Mouse (Mus musculus): ENCODE data around the gene Mesp1. TPM values are rescaled to one million over a fixed set of nuclear protein-coding genes. Genes with fewer than 3 reads are reported as not detected.
A peak's percentile ranks its signal among the peaks of the same experiment; 100 is the strongest.

Gene Mesp1
- polyA plus RNA-seq (2016; fragmentation: Nextera tagmentation; extraction: Ambion mirVana) = 0.10 TPM in 1 of 2 replicates, not detected in the other

DNA sequence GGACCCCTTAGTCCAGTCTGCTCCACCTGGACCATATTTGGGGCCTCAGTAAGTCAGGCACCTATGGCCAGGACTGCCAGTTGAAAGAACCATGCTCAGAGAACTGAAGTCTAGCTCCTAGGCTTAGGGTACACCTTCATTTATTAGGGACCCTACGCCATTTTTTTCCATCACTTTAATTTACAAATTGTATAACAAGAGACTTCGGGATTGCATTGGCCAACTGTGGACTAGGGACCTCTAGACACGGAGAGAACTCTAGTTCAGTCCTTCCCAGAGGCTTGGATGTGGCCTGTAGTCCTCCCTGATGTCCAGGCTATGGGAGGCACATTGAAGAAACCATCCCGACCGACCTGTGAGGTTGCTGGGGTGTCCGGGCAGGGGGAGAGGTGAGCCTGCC, at the start of gene Mesp1:
Mesp1 (minus strand) TSS at position 101 of the 400 bp plus-strand sequence.
- no peaks in the 10 kb centered on the region for H3K9me3 ChIP-seq (replicated peaks)
- H3K4me3 ChIP-seq = peak within 1 kb of the TSS; percentile 44
- no peak within 1 kb of the TSS for H3K27ac ChIP-seq
- H3K36me3 ChIP-seq = no peaks in the 10 kb centered on the region
- H3K4me2 ChIP-seq = peak within 1 kb of the TSS; percentile 67
- WGBS (ENCODE audit: insufficient replicate concordance) = 54% methylated on average over 6 of the region's 6 CpGs
- H3K9ac ChIP-seq = peak within 1 kb of the TSS; percentile 22; the same call in 1 of the 2 replicates
- H3K4me1 ChIP-seq = peaks cover 13% of the 10 kb centered on the region
- peaks cover 86% of the 10 kb centered on the region for H3K27me3 ChIP-seq (replicated peaks)
- ATAC-seq = no peak

DNA sequence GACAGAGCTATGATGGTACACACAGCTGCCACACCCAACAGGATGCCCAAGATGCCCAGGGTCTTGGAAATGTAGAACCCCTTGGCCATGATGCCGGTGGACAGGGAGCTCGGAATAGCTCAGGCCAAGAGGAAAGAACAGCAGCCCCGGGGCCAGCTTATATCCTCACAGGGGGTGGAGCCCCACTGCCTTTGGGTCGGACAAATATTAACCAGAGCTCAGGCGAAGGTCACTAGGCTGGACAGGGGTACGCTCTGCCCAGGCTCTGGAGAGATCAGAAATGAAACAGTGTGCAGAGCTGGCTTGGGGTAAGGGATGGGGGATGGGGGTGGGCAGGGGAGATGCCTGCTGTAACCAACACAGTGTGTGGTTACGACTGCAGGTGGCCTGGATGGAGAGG, 48.6 kb upstream of the Mesp1 start:
- Histone ChIP-seq H3K4me1 (0 out of 2 replicates have a peak, but pooled peaks cover 6% of the 10 kb centered on the region), H3K4me3 (peak overlapping the region; percentile 18; the same call in 1 of the 2 replicates), H3K4me2 (peak overlapping the region; percentile 46), H3K9ac (no peak overlapping the region), H3K9me3 (replicated peaks) (no peaks in the 10 kb centered on the region), H3K27ac (peak overlapping the region; percentile 49; the same call in 1 of the 2 replicates), H3K27me3 (replicated peaks) (peaks cover 11% of the 10 kb centered on the region), H3K36me3 (no peaks in the 10 kb centered on the region)
- peak; percentile 79 for ATAC-seq
- 57% methylated on average over 7 of the region's 7 CpGs for WGBS (ENCODE audit: insufficient replicate concordance)

DNA sequence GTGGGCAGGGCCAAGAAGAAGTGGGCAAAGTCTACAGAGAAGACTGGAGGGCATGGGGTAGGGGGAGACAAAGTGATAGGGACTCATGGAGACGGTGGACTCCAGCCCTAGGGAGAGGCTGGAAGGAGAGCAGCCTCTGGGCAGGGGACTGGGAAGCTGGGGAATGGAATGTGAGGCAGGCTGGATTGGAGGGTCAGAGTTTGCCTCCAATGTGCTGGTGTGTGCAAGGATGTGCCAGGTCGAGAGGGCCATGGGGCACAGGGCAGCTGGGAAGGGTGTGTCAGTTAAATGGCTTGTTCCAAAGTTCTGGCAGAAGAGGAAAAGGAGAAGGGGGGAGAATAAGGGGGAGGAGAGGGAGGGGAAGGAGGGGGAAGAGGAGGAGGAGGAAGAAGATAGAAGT, 43.7 kb upstream of the Mesp1 start:
- WGBS (ENCODE audit: insufficient replicate concordance) = 51% methylated on average over 2 of the region's 2 CpGs
- no peaks in the 10 kb centered on the region for H3K4me1 ChIP-seq
- no peak overlapping the region for H3K9ac ChIP-seq
- no peak overlapping the region for H3K27ac ChIP-seq
- ATAC-seq = no peak
- no peak overlapping the region for H3K4me3 ChIP-seq
- H3K27me3 ChIP-seq (replicated peaks) = no peaks in the 10 kb centered on the region
- H3K36me3 ChIP-seq = no peaks in the 10 kb centered on the region
- H3K9me3 ChIP-seq (replicated peaks) = no peaks in the 10 kb centered on the region
- no peak overlapping the region for H3K4me2 ChIP-seq

DNA sequence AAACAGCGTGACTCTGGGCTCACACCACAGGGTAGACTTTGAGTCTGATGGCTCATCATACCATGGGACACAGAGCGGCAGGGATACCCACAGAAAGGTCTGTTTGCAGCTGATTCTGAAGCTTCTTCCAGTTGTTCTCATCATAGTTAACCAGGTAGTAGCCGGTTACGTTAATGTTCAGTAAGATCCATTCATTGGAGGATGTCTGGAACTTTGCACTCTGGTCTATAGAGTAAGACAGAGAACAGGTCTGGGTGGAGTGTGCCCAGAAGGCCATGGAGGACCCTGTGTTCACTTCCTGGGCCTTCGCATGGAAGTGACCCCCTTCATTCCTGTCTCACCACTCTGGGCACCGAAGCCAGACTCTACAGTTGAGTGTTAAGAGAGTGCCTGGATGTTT, 41.6 kb upstream of the Mesp1 start:
- Histone ChIP-seq H3K9me3 (replicated peaks) (no peaks in the 10 kb centered on the region), H3K4me2 (no peak overlapping the region), H3K4me1 (no peaks in the 10 kb centered on the region), H3K9ac (no peak overlapping the region), H3K27me3 (replicated peaks) (no peaks in the 10 kb centered on the region), H3K27ac (no peak overlapping the region), H3K36me3 (no peaks in the 10 kb centered on the region), H3K4me3 (no peak overlapping the region)
- WGBS (ENCODE audit: insufficient replicate concordance) = 75% methylated on average over 6 of the region's 6 CpGs
- no peak for ATAC-seq

DNA sequence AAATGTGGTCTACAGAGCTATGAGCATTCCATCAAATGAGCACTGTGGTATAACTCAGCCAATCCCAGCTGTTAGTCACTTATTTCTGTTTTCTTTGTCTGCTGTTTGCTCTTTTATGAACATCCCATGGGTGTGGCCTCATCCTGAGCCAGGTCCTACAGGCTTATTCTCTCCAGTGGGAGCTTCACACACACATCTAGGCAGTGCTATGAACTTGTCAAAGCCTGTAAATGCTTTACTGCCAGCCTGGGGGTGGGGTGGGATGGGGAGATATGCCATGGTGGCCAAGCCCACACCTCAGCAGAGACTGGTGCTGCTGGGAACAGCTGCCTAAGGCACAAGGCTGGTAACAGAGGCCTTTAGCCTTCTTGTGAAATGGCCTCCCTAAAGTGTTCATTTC, 39.4 kb upstream of the Mesp1 start:
- Histone ChIP-seq H3K9ac (no peak overlapping the region), H3K27ac (no peak overlapping the region), H3K36me3 (no peaks in the 10 kb centered on the region), H3K4me1 (no peaks in the 10 kb centered on the region), H3K4me3 (no peak overlapping the region), H3K4me2 (no peak overlapping the region), H3K9me3 (replicated peaks) (no peaks in the 10 kb centered on the region), H3K27me3 (replicated peaks) (no peaks in the 10 kb centered on the region)
- ATAC-seq = no peak

DNA sequence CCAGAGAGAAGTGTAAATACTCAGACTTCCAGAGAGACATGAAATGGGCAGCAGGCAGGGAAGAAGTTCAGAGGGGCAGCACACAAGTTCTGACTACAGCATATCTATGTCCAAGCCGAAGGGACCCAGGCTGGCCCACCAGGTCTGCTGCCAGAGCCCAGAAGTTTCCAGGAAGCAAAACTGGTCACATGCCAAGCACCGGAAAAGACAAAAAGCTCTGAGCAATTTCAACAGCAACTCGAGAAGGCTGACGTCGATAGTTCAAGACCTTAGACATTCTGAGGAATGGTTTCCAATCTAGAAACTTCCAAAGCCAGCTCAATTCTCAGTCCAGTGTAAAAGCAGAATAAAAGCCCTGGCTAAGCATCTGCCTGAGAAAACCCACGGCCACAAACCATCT, 38.0 kb upstream of the Mesp1 start:
- no peaks in the 10 kb centered on the region for H3K4me1 ChIP-seq
- no peak overlapping the region for H3K4me2 ChIP-seq
- no peak overlapping the region for H3K9ac ChIP-seq
- peaks cover under 1% of the 10 kb centered on the region; the same call in 1 of the 2 replicates for H3K36me3 ChIP-seq
- H3K27me3 ChIP-seq (replicated peaks) = no peaks in the 10 kb centered on the region
- H3K27ac ChIP-seq = no peak overlapping the region
- no peaks in the 10 kb centered on the region for H3K9me3 ChIP-seq (replicated peaks)
- H3K4me3 ChIP-seq = no peak overlapping the region
- WGBS (ENCODE audit: insufficient replicate concordance) = 57% methylated on average over 6 of the region's 6 CpGs
- no peak for ATAC-seq

DNA sequence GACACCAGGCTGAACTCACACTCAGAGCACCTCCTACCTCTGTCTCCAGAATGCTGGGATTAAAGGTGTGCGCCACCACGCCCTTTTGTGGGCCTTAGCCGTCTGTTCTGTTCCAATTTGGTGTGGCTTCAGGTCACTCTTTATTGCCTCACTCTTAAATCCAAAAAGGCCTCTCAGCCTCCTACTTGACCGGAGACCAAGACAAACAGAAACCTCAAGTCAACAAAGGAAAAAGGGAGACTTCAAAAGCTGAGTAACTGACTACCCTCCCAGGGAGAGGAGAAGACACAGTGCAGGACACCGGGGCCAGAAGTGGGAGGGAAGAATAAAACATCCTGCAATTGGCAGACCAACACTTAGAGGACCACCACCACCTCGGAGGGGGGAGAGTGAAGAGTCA, 37.6 kb upstream of the Mesp1 start:
- no peak overlapping the region for H3K4me2 ChIP-seq
- no peak for ATAC-seq
- H3K36me3 ChIP-seq = peaks cover 5% of the 10 kb centered on the region; the same call in 1 of the 2 replicates
- H3K4me1 ChIP-seq = no peaks in the 10 kb centered on the region
- no peak overlapping the region for H3K9ac ChIP-seq
- H3K9me3 ChIP-seq (replicated peaks) = no peaks in the 10 kb centered on the region
- no peaks in the 10 kb centered on the region for H3K27me3 ChIP-seq (replicated peaks)
- no peak overlapping the region for H3K27ac ChIP-seq
- no peak overlapping the region for H3K4me3 ChIP-seq
- 57% methylated on average over 6 of the region's 6 CpGs for WGBS (ENCODE audit: insufficient replicate concordance)

DNA sequence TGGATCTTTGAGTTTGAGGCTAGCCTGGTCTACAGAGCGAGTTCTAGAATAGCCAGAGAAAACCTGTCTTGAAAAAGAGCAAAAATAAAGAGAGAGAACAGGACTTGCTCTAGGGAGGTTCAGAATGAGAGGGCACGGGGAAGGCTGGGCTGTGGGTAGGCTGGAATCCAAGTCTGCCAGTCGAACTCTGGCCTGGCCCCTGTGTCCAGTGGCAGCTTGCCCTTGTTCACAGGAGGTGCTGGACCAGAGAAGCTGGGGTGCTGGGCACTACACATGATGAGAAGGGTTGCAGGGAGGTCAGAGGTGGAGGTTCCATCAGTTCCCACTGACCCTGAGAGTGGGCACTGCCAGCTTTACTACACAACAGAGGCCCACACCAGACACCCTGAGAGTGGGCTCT, 34.8 kb upstream of the Mesp1 start:
- ATAC-seq = no peak
- Histone ChIP-seq H3K4me1 (no peaks in the 10 kb centered on the region), H3K4me2 (no peak overlapping the region), H3K9me3 (replicated peaks) (no peaks in the 10 kb centered on the region), H3K36me3 (peaks cover 24% of the 10 kb centered on the region), H3K9ac (no peak overlapping the region), H3K27me3 (replicated peaks) (no peaks in the 10 kb centered on the region), H3K4me3 (no peak overlapping the region), H3K27ac (no peak overlapping the region)
- WGBS (ENCODE audit: insufficient replicate concordance) = 63% methylated on average over 3 of the region's 3 CpGs

DNA sequence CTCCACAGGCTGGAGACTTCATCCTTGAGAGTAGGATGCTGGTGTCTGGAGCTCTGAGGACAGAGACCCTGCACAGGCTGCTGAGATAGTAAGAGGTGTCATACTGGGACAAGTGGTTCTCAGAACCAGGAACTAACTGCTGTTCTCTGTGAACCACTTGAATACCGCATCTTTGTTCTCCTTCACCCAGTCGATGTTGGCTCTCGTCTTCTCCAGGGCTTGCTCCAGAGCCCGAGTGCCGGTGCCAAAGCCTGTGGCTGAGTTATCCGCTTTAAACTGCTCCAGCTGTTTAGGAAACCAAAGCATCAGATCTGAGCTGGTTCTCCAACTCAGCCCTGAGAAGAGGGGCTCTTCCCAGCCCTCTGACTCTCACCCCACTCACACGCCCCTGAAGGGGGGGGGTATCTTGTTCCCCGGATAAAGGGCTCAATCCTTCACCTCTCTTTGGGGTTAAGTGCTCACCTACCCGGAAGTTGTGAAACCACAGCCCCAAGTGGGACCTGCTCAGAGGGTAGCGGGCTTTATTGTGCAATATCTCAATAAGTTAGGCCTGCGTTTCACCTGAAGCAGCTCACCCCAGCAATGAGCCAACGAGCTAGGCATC, 28.6 kb upstream of the Mesp1 start:
- ATAC-seq = no peak
- 66% methylated on average over 12 of the region's 12 CpGs for WGBS (ENCODE audit: insufficient replicate concordance)

DNA sequence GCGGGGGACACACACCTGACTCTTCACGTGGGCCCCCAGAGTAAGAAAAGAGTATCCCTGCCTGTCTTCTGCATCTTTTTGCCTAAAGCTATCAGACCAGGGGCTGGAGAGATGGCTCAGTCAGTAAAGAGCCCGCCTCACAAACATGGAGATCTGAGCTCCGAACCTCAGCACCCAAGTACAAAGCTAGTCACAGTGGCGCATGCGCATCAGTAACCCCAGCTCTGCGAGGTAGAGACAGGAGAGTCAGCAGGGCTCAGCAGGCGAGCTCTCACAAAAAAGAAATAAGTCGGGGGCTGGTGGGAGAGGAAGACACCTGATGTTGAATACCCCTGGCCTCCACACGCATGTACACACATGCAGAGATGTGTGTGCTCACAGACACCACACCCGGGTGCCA, 26.4 kb upstream of the Mesp1 start:
- H3K27me3 ChIP-seq (replicated peaks) = peaks cover 17% of the 10 kb centered on the region
- H3K4me3 ChIP-seq = no peak overlapping the region
- H3K4me1 ChIP-seq = peaks cover 24% of the 10 kb centered on the region
- H3K27ac ChIP-seq = no peak overlapping the region
- peaks cover 9% of the 10 kb centered on the region for H3K36me3 ChIP-seq
- no peaks in the 10 kb centered on the region for H3K9me3 ChIP-seq (replicated peaks)
- ATAC-seq = no peak
- 51% methylated on average over 11 of the region's 11 CpGs for WGBS (ENCODE audit: insufficient replicate concordance)
- H3K4me2 ChIP-seq = no peak overlapping the region
- H3K9ac ChIP-seq = no peak overlapping the region

More for the DNA sequence above, 28.6 kb upstream of the Mesp1 start:
- peaks cover 24% of the 10 kb centered on the region for H3K4me1 ChIP-seq
- H3K27me3 ChIP-seq (replicated peaks) = peaks cover 11% of the 10 kb centered on the region
- H3K4me2 ChIP-seq = no peak overlapping the region
- no peaks in the 10 kb centered on the region for H3K9me3 ChIP-seq (replicated peaks)
- H3K36me3 ChIP-seq = peaks cover 24% of the 10 kb centered on the region
- no peak overlapping the region for H3K9ac ChIP-seq
- no peak overlapping the region for H3K27ac ChIP-seq
- no peak overlapping the region for H3K4me3 ChIP-seq

DNA sequence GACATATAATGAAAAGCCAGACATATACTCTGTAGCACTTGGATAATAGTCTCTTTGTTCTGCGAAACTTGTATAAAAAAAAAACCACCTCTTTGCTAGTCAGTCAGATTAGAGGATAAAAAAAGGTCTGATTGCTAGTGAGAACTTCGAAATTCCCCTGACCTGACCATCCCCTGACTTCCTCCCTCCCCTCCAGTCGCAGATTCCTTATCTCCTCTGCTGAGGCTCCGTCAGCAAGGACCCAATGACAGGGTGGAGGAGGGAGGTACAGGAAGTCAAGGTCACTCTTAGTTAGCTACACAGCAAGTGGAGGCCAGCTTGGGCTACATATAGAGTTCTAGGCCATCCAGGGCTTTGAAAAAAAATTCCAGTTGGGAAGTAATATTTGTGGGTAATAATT, 25.9 kb upstream of the Mesp1 start:
- WGBS (ENCODE audit: insufficient replicate concordance) = 9% methylated on average over 4 of the region's 4 CpGs

DNA sequence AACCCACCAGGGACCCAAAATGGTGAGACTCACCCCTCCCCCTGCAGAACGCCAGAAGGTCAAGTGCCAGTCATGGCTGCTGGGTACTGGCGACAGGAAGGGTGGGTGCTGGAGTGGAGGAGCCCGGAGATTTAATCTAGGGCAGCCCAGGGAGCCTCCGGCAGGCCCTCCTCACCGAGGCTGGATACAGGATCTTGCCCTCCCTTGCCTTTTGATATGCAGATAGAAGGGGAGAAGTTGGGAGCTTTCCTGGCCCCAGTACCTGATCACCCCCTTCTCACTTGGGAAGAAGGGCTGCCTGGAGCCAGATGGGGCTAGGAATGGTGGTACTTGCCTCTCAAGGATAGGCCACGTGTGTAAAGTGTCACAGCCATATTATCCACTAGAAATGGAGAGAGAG, 24.7 kb upstream of the Mesp1 start:
- peaks cover 22% of the 10 kb centered on the region for H3K27me3 ChIP-seq (replicated peaks)
- no peak overlapping the region for H3K4me3 ChIP-seq
- H3K9ac ChIP-seq = no peak overlapping the region
- H3K36me3 ChIP-seq = no peaks in the 10 kb centered on the region
- H3K9me3 ChIP-seq (replicated peaks) = no peaks in the 10 kb centered on the region
- no peak for ATAC-seq
- peaks cover 24% of the 10 kb centered on the region for H3K4me1 ChIP-seq
- H3K27ac ChIP-seq = no peak overlapping the region
- no peak overlapping the region for H3K4me2 ChIP-seq
- 6% methylated on average over 6 of the region's 6 CpGs for WGBS (ENCODE audit: insufficient replicate concordance)

More for the DNA sequence above, 25.9 kb upstream of the Mesp1 start:
- peaks cover 18% of the 10 kb centered on the region for H3K27me3 ChIP-seq (replicated peaks)
- peaks cover 24% of the 10 kb centered on the region for H3K4me1 ChIP-seq
- no peak overlapping the region for H3K4me2 ChIP-seq
- ATAC-seq = no peak
- 0 out of 2 replicates have a peak, but pooled peaks cover 4% of the 10 kb centered on the region for H3K36me3 ChIP-seq
- no peak overlapping the region for H3K9ac ChIP-seq
- no peak overlapping the region for H3K4me3 ChIP-seq
- no peaks in the 10 kb centered on the region for H3K9me3 ChIP-seq (replicated peaks)
- H3K27ac ChIP-seq = no peak overlapping the region

DNA sequence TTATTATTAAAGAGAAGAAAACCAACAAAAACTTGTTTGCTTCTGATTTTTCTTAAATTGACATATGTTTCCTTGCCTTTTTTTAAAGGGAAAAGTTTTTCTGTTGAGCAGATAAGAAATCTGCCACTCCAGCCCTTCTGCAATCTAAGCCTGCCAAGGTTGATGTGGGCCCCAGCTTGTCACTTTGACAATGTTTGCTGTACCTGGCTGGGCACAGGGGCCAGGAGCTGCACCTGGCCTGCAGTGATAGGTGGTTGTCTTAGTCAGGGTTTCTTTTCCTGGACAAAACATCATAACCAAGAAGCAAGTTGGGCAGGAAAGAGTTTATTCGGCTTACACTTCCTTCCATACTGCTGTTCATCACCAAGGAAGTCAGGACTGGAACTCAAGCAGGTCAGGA, 19.8 kb upstream of the Mesp1 start:
- Histone ChIP-seq H3K9me3 (replicated peaks) (no peaks in the 10 kb centered on the region), H3K4me1 (peaks cover 8% of the 10 kb centered on the region), H3K4me3 (no peak overlapping the region), H3K4me2 (no peak overlapping the region), H3K9ac (no peak overlapping the region), H3K36me3 (no peaks in the 10 kb centered on the region), H3K27me3 (replicated peaks) (peaks cover 54% of the 10 kb centered on the region), H3K27ac (no peak overlapping the region)
- ATAC-seq = no peak
- WGBS (ENCODE audit: insufficient replicate concordance) = 64% methylated on average over 1 of the region's 1 CpGs
